24 mouse cellular contexts compared by ENCODE assay signal in genomic region chr10:127985601-127986000, GRCm38 (mm10). TPM values are rescaled to one million over a fixed set of nuclear protein-coding genes. Genes with fewer than 3 reads are reported as not detected.
DNase-seq lines count a peak whose midpoint lies in the region; ATAC-seq lines count a peak whose summit lies in the region.
"Had no signal": no experiment of that assay in that cellular context is flagged by ENCODE, and none has a peak within 500 bp of the region (broad histone marks: within the 10 kb centered on the region; RNA-seq: fewer than 3 reads in every experiment).

No protein-coding gene starts in this region.

- no peaks in the 10 kb centered on the region for H3K27me3 ChIP-seq in forebrain, embryonic 12.5 days
- no peaks in the 10 kb centered on the region for H3K27me3 ChIP-seq in hindbrain, embryonic 14.5 days (ENCODE audit: control insufficient read depth, insufficient read depth, low read length)
- no peaks in the 10 kb centered on the region for H3K27me3 ChIP-seq in kidney, embryonic 14.5 days (ENCODE audit: control insufficient read depth, insufficient read depth, low read length)
- H3K27me3 ChIP-seq: embryonic facial prominence, embryonic 15.5 days; liver, embryonic 12.5 days; neural tube, embryonic 13.5 days had no signal

- H3K9me3 ChIP-seq in forebrain, embryonic 12.5 days, result no peaks in the 10 kb centered on the region
- no peaks in the 10 kb centered on the region for H3K9me3 ChIP-seq in hindbrain, embryonic 14.5 days (ENCODE audit: control insufficient read depth, low read length)
- H3K9me3 ChIP-seq in kidney, embryonic 14.5 days (ENCODE audit: control insufficient read depth, low read length), result 0 out of 2 replicates have a peak, but pooled peaks cover 2% of the 10 kb centered on the region
- H3K9me3 ChIP-seq: embryonic facial prominence, embryonic 15.5 days; heart, embryonic 10.5 days; limb, embryonic 10.5 days; liver, embryonic 12.5 days had no signal

- H3K36me3 ChIP-seq in forebrain, embryonic 12.5 days (replicated peaks), result no peaks in the 10 kb centered on the region
- H3K36me3 ChIP-seq in hindbrain, embryonic 14.5 days (replicated peaks; ENCODE audit: control insufficient read depth, insufficient read depth), result no peaks in the 10 kb centered on the region
- no peaks in the 10 kb centered on the region for H3K36me3 ChIP-seq in kidney, embryonic 14.5 days (ENCODE audit: control insufficient read depth, insufficient read depth, low read length)
- H3K36me3 ChIP-seq: embryonic facial prominence, embryonic 15.5 days; heart, embryonic 10.5 days; limb, embryonic 10.5 days; liver, embryonic 12.5 days; neural tube, embryonic 13.5 days had no signal

- H3K9ac ChIP-seq in forebrain, embryonic 12.5 days, result no peak overlapping the region; the same call in 1 of the 2 replicates
- no peak overlapping the region for H3K9ac ChIP-seq in hindbrain, embryonic 14.5 days
- H3K9ac ChIP-seq in kidney, embryonic 14.5 days (ENCODE audit: low read depth, low read length), result no peak overlapping the region
- H3K9ac ChIP-seq: embryonic facial prominence, embryonic 15.5 days; liver, embryonic 12.5 days; neural tube, embryonic 13.5 days had no signal

- no peak overlapping the region for H3K4me3 ChIP-seq in forebrain, embryonic 12.5 days (replicated peaks)
- no peak overlapping the region for H3K4me3 ChIP-seq in hindbrain, embryonic 14.5 days (replicated peaks; ENCODE audit: low read length)
- no peak overlapping the region for H3K4me3 ChIP-seq in kidney, embryonic 14.5 days (ENCODE audit: low read length)
- H3K4me3 ChIP-seq: embryonic facial prominence, embryonic 15.5 days; heart, embryonic 10.5 days; limb, embryonic 10.5 days; liver, embryonic 12.5 days; neural tube, embryonic 13.5 days had no signal

- H3K4me2 ChIP-seq in forebrain, embryonic 12.5 days, result peak overlapping the region; percentile 33
- H3K4me2 ChIP-seq in hindbrain, embryonic 14.5 days (replicated peaks), result no peak overlapping the region
- H3K4me2 ChIP-seq in kidney, embryonic 14.5 days (replicated peaks; ENCODE audit: low read depth, low read length), result no peak overlapping the region
- H3K4me2 ChIP-seq: embryonic facial prominence, embryonic 15.5 days; liver, embryonic 12.5 days; neural tube, embryonic 13.5 days had no signal

- peak overlapping the region; percentile 75 for H3K27ac ChIP-seq in forebrain, embryonic 12.5 days
- no peak overlapping the region for H3K27ac ChIP-seq in hindbrain, embryonic 14.5 days
- H3K27ac ChIP-seq in kidney, embryonic 14.5 days (ENCODE audit: low read depth, low read length), result no peak overlapping the region
- H3K27ac ChIP-seq: embryonic facial prominence, embryonic 15.5 days; heart, embryonic 10.5 days; limb, embryonic 10.5 days; liver, embryonic 12.5 days; neural tube, embryonic 13.5 days had no signal

- peak; percentile 3 for DNase-seq in right cerebral cortex, adult 18-20 months
- no peak for DNase-seq in right cerebral cortex, postnatal 10 days (ENCODE audit: low spot score in 2 of 2)
- DNase-seq in hindbrain, embryonic 14.5 days (ENCODE audit: low spot score), result peak; percentile 32
- DNase-seq in retina, postnatal 1 day, result peak; percentile 52
- DNase-seq in kidney, adult 8-10 months, result no peak
- DNase-seq in thymus, adult 18-20 months, result no peak
- DNase-seq: adrenal gland, postnatal 10 days; cerebellum, postnatal 14 days; gastrocnemius, postnatal 14 days; heart, postnatal 14 days; kidney, postnatal 14 days; spleen, adult 18-20 months; thymus, postnatal 36 days had no signal

- H3K4me1 ChIP-seq in forebrain, embryonic 12.5 days, result peaks cover 24% of the 10 kb centered on the region
- H3K4me1 ChIP-seq in hindbrain, embryonic 14.5 days (replicated peaks; ENCODE audit: control insufficient read depth, insufficient read depth, low read length), result peaks cover 5% of the 10 kb centered on the region; the same call in 1 of the 2 replicates
- H3K4me1 ChIP-seq in kidney, embryonic 14.5 days (ENCODE audit: control insufficient read depth, insufficient read depth, low read length), result no peaks in the 10 kb centered on the region
- H3K4me1 ChIP-seq: embryonic facial prominence, embryonic 15.5 days; heart, embryonic 10.5 days; limb, embryonic 10.5 days; liver, embryonic 12.5 days had no signal

- no peak; the same call in 1 of the 2 replicates for ATAC-seq in forebrain, embryonic 12.5 days (ENCODE audit: low FRiP score)
- ATAC-seq in hindbrain, embryonic 14.5 days (ENCODE audit: low FRiP score), result no peak; the same call in 1 of the 2 replicates
- no peak for ATAC-seq in kidney, embryonic 14.5 days (ENCODE audit: low FRiP score, low TSS enrichment)
- ATAC-seq: CD4-positive, CD25-positive, alpha-beta regulatory T cell, adult 4 months; intestine, embryonic 16.5 days; liver, embryonic 12.5 days; lung, postnatal 0 days had no signal

- WGBS in forebrain, embryonic 12.5 days, result 14% methylated on average over 8 of the region's 8 CpGs
- WGBS in hindbrain, embryonic 14.5 days, result 7% methylated on average over 8 of the region's 8 CpGs
- 63% methylated on average over 8 of the region's 8 CpGs for WGBS in kidney, embryonic 14.5 days

RNA-seq across cellular contexts. Expression of gene Hsd17b6, which starts 21.8 kb away (rescaled TPM):
- not detected in 2 replicates for polyA plus RNA-seq in forebrain, embryonic 12.5 days (2016; fragmentation: Nextera tagmentation; extraction: Ambion mirVana)
- not detected in 2 replicates for polyA plus RNA-seq in hindbrain, embryonic 14.5 days (2014; fragmentation: Nextera tagmentation; extraction: Ambion mirVana)
- polyA plus RNA-seq in kidney, embryonic 14.5 days (2014; fragmentation: Nextera tagmentation; extraction: Ambion mirVana), result not detected in 2 replicates
- polyA plus RNA-seq: CD4-positive, CD25-positive, alpha-beta regulatory T cell, adult 4 months; heart, embryonic 10.5 days; limb, embryonic 10.5 days; lung, postnatal 0 days; neural tube, embryonic 13.5 days; stomach, embryonic 16.5 days had no signal

RNA-seq across cellular contexts. Expression of gene Prim1, which starts 29.4 kb away (rescaled TPM):
- 100 and 102 TPM in 2 replicates for polyA plus RNA-seq in forebrain, embryonic 12.5 days (2016; fragmentation: Nextera tagmentation; extraction: Ambion mirVana)
- polyA plus RNA-seq in hindbrain, embryonic 14.5 days (2014; fragmentation: Nextera tagmentation; extraction: Ambion mirVana), result 36.9 and 39.3 TPM in 2 replicates
- polyA plus RNA-seq in kidney, embryonic 14.5 days (2014; fragmentation: Nextera tagmentation; extraction: Ambion mirVana), result 98.1 and 100.0 TPM in 2 replicates

RNA-seq across cellular contexts. Expression of gene Naca, which starts 49.8 kb away (rescaled TPM):
- polyA plus RNA-seq in forebrain, embryonic 12.5 days (2016; fragmentation: Nextera tagmentation; extraction: Ambion mirVana), result 758 and 799 TPM in 2 replicates
- polyA plus RNA-seq in hindbrain, embryonic 14.5 days (2014; fragmentation: Nextera tagmentation; extraction: Ambion mirVana), result 558 and 592 TPM in 2 replicates
- 967 and 1,287 TPM in 2 replicates for polyA plus RNA-seq in kidney, embryonic 14.5 days (2014; fragmentation: Nextera tagmentation; extraction: Ambion mirVana)

Comparison
In these comparisons a context has a peak if more than half of its experiments do, and no peak if none do; other contexts are left out.
1. DNase-seq: peak in right cerebral cortex, adult 18-20 months (single experiment), hindbrain, embryonic 14.5 days (single experiment) and retina, postnatal 1 day (single experiment); none in right cerebral cortex, postnatal 10 days (0 of 2), kidney, adult 8-10 months (0 of 2) and thymus, adult 18-20 months (0 of 2).